Mouse (Mus musculus): ENCODE measurements around the gene Slc27a5. TPM values are rescaled to one million over a fixed set of nuclear protein-coding genes. Genes with fewer than 3 reads are reported as not detected.

Slc27a5 gene
- total RNA-seq, 2 experiments from 2014 or later, result not detected

- 0 out of 2 replicates have a peak, but pooled peaks have one; percentile 41 for ATAC-seq (replicated peaks; ENCODE audit: low FRiP score, poor library complexity, severe bottlenecking)
These were observed 5.8 kb downstream of the Slc27a5 start for GRCm38 (mm10) chr7:12992222-12992621.

GRCm38 (mm10) chr7:12987409-12988189, 10.4 kb downstream of the Slc27a5 start:
- ATAC-seq (replicated peaks; ENCODE audit: low FRiP score, poor library complexity, severe bottlenecking), result peak; percentile 67

GRCm38 (mm10) chr7:12986906-12987305, 11.1 kb downstream of the Slc27a5 start:
- ATAC-seq (replicated peaks; ENCODE audit: low FRiP score, poor library complexity, severe bottlenecking), result no peak

- no peak for ATAC-seq (replicated peaks; ENCODE audit: low FRiP score, poor library complexity, severe bottlenecking)
These were observed 12.3 kb downstream of the Slc27a5 start for GRCm38 (mm10) chr7:12985724-12986123.

- ATAC-seq (replicated peaks; ENCODE audit: low FRiP score, poor library complexity, severe bottlenecking), result no peak
These were observed 17.7 kb downstream of the Slc27a5 start for GRCm38 (mm10) chr7:12980291-12980690.

- no peak for ATAC-seq (replicated peaks; ENCODE audit: low FRiP score, poor library complexity, severe bottlenecking)
These were observed 18.2 kb downstream of the Slc27a5 start for GRCm38 (mm10) chr7:12979776-12980175.

- no peak for ATAC-seq (replicated peaks; ENCODE audit: low FRiP score, poor library complexity, severe bottlenecking)
These were observed 18.9 kb downstream of the Slc27a5 start for GRCm38 (mm10) chr7:12978931-12979722.

GRCm38 (mm10) chr7:12977682-12978389, 20.2 kb downstream of the Slc27a5 start, which contains the start of gene Zfp446:
Zfp446 (plus strand) TSS chr7:12977848.
- ATAC-seq (replicated peaks; ENCODE audit: low FRiP score, poor library complexity, severe bottlenecking), result peak; percentile 96

GRCm38 (mm10) chr7:12970906-12971305, 27.1 kb downstream of the Slc27a5 start:
- ATAC-seq (replicated peaks; ENCODE audit: low FRiP score, poor library complexity, severe bottlenecking), result no peak

- peak; percentile 78 for ATAC-seq (replicated peaks; ENCODE audit: low FRiP score, poor library complexity, severe bottlenecking)
These were observed 31.7 kb downstream of the Slc27a5 start for GRCm38 (mm10) chr7:12966104-12966845.

- ATAC-seq (replicated peaks; ENCODE audit: low FRiP score, poor library complexity, severe bottlenecking), result peak; percentile 88
These were observed 32.3 kb downstream of the Slc27a5 start, which contains the start of gene Zfp324 for GRCm38 (mm10) chr7:12965678-12966091. Zfp324 (plus strand) TSS chr7:12965838.

GRCm38 (mm10) chr7:12961511-12962141, 36.4 kb downstream of the Slc27a5 start:
- ATAC-seq (replicated peaks; ENCODE audit: low FRiP score, poor library complexity, severe bottlenecking), result peak; percentile 74

GRCm38 (mm10) chr7:12959718-12960117, 38.3 kb downstream of the Slc27a5 start:
- ATAC-seq (replicated peaks; ENCODE audit: low FRiP score, poor library complexity, severe bottlenecking), result no peak

GRCm38 (mm10) chr7:12958948-12959347, 39.0 kb downstream of the Slc27a5 start:
- ATAC-seq (replicated peaks; ENCODE audit: low FRiP score, poor library complexity, severe bottlenecking), result no peak

- ATAC-seq (replicated peaks; ENCODE audit: low FRiP score, poor library complexity, severe bottlenecking), result no peak
These were observed 40.5 kb downstream of the Slc27a5 start for GRCm38 (mm10) chr7:12957511-12957910.

GRCm38 (mm10) chr7:12954896-12955295, 43.1 kb downstream of the Slc27a5 start:
- no peak for ATAC-seq (replicated peaks; ENCODE audit: low FRiP score, poor library complexity, severe bottlenecking)

- peak; percentile 51 for ATAC-seq (replicated peaks; ENCODE audit: low FRiP score, poor library complexity, severe bottlenecking)
These were observed 48.1 kb downstream of the Slc27a5 start for GRCm38 (mm10) chr7:12949872-12950229.

GRCm38 (mm10) chr7:12949032-12949871, 48.7 kb downstream of the Slc27a5 start:
- ATAC-seq (replicated peaks; ENCODE audit: low FRiP score, poor library complexity, severe bottlenecking), result peak; percentile 98
